Mouse (Mus musculus): ENCODE measurements at regions not wholly inside any gene's neighbourhood (a gene's known extent, or its start where the extent isn't known, plus 50 kb on each side); places are given as distances from the start of the nearest gene placed in this dataset.

DNA sequence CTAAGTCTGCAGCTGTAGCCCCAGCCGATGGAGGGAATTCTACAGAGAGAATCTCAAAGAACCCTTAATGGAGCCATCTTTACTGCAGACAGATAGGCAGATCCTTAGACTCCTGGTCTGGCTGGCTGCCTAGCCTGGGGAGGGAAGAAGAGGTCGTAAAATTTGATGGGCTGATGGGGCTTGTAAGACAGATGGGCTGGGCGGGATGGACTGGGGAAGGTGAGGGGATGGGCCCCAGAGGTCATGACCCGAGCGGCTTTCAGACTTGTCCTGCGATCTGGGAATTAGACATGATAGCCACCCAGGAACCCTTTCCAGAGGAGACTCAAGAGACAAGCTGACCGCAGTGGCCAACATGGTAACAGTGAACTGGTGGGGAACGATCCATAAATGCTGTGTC lies 107.1 kb downstream of the Gadd45g start:
- TF ChIP-seq CTCF (IDR thresholded peaks at IDR 0.05; ENCODE audit: low read depth, low read length): no peak
- no peak for TF ChIP-seq POLR2A (IDR thresholded peaks at IDR 0.05; ENCODE audit: insufficient read depth, low read length)

Data from ES-Bruce4 (cell line).